Mouse (Mus musculus) CH12.LX (cell line): ENCODE measurements around the gene Rpl12. TPM values are rescaled to one million over a fixed set of nuclear protein-coding genes. Genes with fewer than 3 reads are reported as not detected.

Experiments
- DNase-seq: peaks from one replicate; pipeline ENCODE4 v3.0.0-alpha.2; 2013; ENCODE audit errors: extremely low read depth
- H3K27ac ChIP-seq: 2 replicates; pipeline ENCODE4 v1.5.1; 2012; ENCODE audit warnings: low read depth, mild to moderate bottlenecking, control low read depth, moderate library complexity; ENCODE audit not compliant: insufficient read depth
- H3K27me3 ChIP-seq: replicated peaks from 2 replicates; pipeline ENCODE3; 2012; ENCODE audit warnings: inconsistent platforms
- H3K36me3 ChIP-seq, 2 experiments: replicated peaks in 1 of 2; 2 replicates each; pipeline versions ENCODE3 to v1.6.1; 2012; ENCODE audit warnings: inconsistent platforms in 1 of 2, low read length in 1 of 2, mild to moderate bottlenecking in 1 of 2, mixed read lengths in 1 of 2, moderate library complexity in 1 of 2; ENCODE audit not compliant: control insufficient read depth in 1 of 2, insufficient read depth in 1 of 2
- H3K4me1 ChIP-seq, 2 experiments: 2 replicates each; pipeline ENCODE4 v1.6.1; 2012; ENCODE audit warnings: inconsistent platforms in 1 of 2, moderate library complexity in 1 of 2; ENCODE audit not compliant: insufficient read depth in 2 of 2, control insufficient read depth in 1 of 2
- H3K4me2 ChIP-seq: 2 replicates; pipeline ENCODE4 v1.6.1; 2012; ENCODE audit warnings: low read depth, mild to moderate bottlenecking, control low read depth; ENCODE audit not compliant: poor library complexity, insufficient read depth, severe bottlenecking
- H3K4me3 ChIP-seq, 3 experiments: fragments of 150-350 bp in 1 of 3; sonication (generic) in 1 of 3; replicated peaks in 1 of 3; 2 replicates each; pipeline versions ENCODE3 to v1.5.1; 2011 to 2012; ENCODE audit warnings: low read depth in 2 of 3, low read length in 2 of 3, mild to moderate bottlenecking in 2 of 3, moderate library complexity in 2 of 3, control low read depth in 1 of 3, improper control_type of control experiment in 1 of 3, inconsistent platforms in 1 of 3, mixed read lengths in 1 of 3; ENCODE audit not compliant: poor library complexity in 1 of 3
- H3K79me2 ChIP-seq: replicated peaks from 2 replicates; pipeline ENCODE4 v1.6.1; 2012; ENCODE audit warnings: mild to moderate bottlenecking, moderate library complexity; ENCODE audit not compliant: control insufficient read depth, poor library complexity, insufficient read depth, severe bottlenecking; ENCODE audit errors: extremely low read depth
- H3K9ac ChIP-seq: 2 replicates; pipeline ENCODE4 v1.6.1; 2012; ENCODE audit warnings: low read depth, mild to moderate bottlenecking, control low read depth, moderate library complexity; ENCODE audit not compliant: insufficient read depth
- H3K9me3 ChIP-seq: replicated peaks from 2 replicates; pipeline ENCODE3; 2012; ENCODE audit warnings: low read length, inconsistent platforms, mixed read lengths
- CHD2 ChIP-seq: IDR thresholded peaks from 2 replicates; pipeline ENCODE4 v1.6.1; 2011; ENCODE audit warnings: low read length, improper control_type of control experiment
- CTCF ChIP-seq, 2 experiments: IDR thresholded peaks in 1 of 2; conservative IDR thresholded peaks in 1 of 2; 2 replicates each; pipeline ENCODE4 v1.5.1; 2011 to 2012; ENCODE audit warnings: low read depth in 2 of 2, low read length in 2 of 2, improper control_type of control experiment in 1 of 2, inconsistent platforms in 1 of 2, mild to moderate bottlenecking in 1 of 2, moderate library complexity in 1 of 2
- ELF1 ChIP-seq: IDR thresholded peaks from 2 replicates; pipeline ENCODE4 v1.6.1; 2014; ENCODE audit warnings: low read depth, mild to moderate bottlenecking, inconsistent platforms, low read length, improper control_type of control experiment
- EP300 ChIP-seq: IDR thresholded peaks from 2 replicates; pipeline ENCODE4 v1.6.1; 2011; ENCODE audit warnings: low read length, improper control_type of control experiment
- JUN ChIP-seq: IDR thresholded peaks from 2 replicates; pipeline ENCODE4 v1.6.1; 2011; ENCODE audit warnings: low read depth, mild to moderate bottlenecking, low read length, improper control_type of control experiment, moderate library complexity; ENCODE audit not compliant: insufficient read depth
- MAFK ChIP-seq: IDR thresholded peaks from 2 replicates; pipeline ENCODE4 v1.6.1; 2011; ENCODE audit warnings: low read length, improper control_type of control experiment; ENCODE audit not compliant: insufficient replicate concordance
- MAX ChIP-seq: IDR thresholded peaks from 2 replicates; pipeline ENCODE4 v1.6.1; 2011; ENCODE audit warnings: low read length, improper control_type of control experiment
- MAZ ChIP-seq: IDR thresholded peaks from 2 replicates; pipeline ENCODE4 v1.6.1; 2012; ENCODE audit warnings: low read depth, mild to moderate bottlenecking, inconsistent platforms, low read length, improper control_type of control experiment, moderate library complexity
- MEF2A ChIP-seq: IDR thresholded peaks from 2 replicates; pipeline ENCODE4 v1.6.1; 2014; ENCODE audit warnings: low read depth, mild to moderate bottlenecking, inconsistent platforms, low read length, improper control_type of control experiment, borderline replicate concordance
- MXI1 ChIP-seq: IDR thresholded peaks from 2 replicates; pipeline ENCODE4 v1.6.1; 2011; ENCODE audit warnings: mild to moderate bottlenecking, low read depth, low read length, improper control_type of control experiment
- MYC ChIP-seq: IDR thresholded peaks from 2 replicates; pipeline ENCODE4 v1.6.1; 2011; ENCODE audit warnings: low read depth, mild to moderate bottlenecking, improper control_type of control experiment, low read length
- NELFE ChIP-seq: IDR thresholded peaks from 2 replicates; pipeline ENCODE4 v1.6.1; 2011; ENCODE audit warnings: low read depth, low read length, improper control_type of control experiment
- NRF1 ChIP-seq: IDR thresholded peaks from 2 replicates; pipeline ENCODE4 v1.6.1; 2014; ENCODE audit warnings: low read depth, mild to moderate bottlenecking, inconsistent platforms, low read length, improper control_type of control experiment, moderate library complexity
- RAD21 ChIP-seq: IDR thresholded peaks from 2 replicates; pipeline ENCODE4 v1.6.1; 2011; ENCODE audit warnings: low read depth, mild to moderate bottlenecking, low read length, improper control_type of control experiment, moderate library complexity
- TBP ChIP-seq: conservative IDR thresholded peaks from 2 replicates; pipeline ENCODE4 v1.6.1; 2011; ENCODE audit warnings: low read depth, low read length, improper control_type of control experiment
- TCF12 ChIP-seq: IDR thresholded peaks from 2 replicates; pipeline ENCODE4 v1.6.1; 2014; ENCODE audit warnings: low read depth, mild to moderate bottlenecking, inconsistent platforms, low read length, improper control_type of control experiment
- USF2 ChIP-seq: conservative IDR thresholded peaks from 2 replicates; pipeline ENCODE4 v1.6.1; 2011; ENCODE audit warnings: low read depth, low read length, improper control_type of control experiment
- ZKSCAN1 ChIP-seq: IDR thresholded peaks from 2 replicates; pipeline ENCODE4 v1.6.1; 2012; ENCODE audit warnings: low read depth, inconsistent platforms, low read length, improper control_type of control experiment, borderline replicate concordance
- ZMIZ1 ChIP-seq: IDR thresholded peaks from 2 replicates; pipeline ENCODE4 v1.6.1; 2012; ENCODE audit warnings: low read depth, mild to moderate bottlenecking, inconsistent platforms, low read length, improper control_type of control experiment
- ZNF384 ChIP-seq: IDR thresholded peaks from 2 replicates; pipeline ENCODE4 v1.6.1; 2012; ENCODE audit warnings: low read depth, low read length, improper control_type of control experiment, inconsistent platforms
- dilution Hi-C: fragments of 300-500 bp; cut with MboI; formaldehyde crosslinking; loops from 2 replicates; pipeline ENCODE4 v1.14.3; 2020; ENCODE audit warnings: low sequenced_read_pairs; ENCODE audit not compliant: extremely low pct_unique_long_range_greater_than_20kb, extremely low pct_ligation_motif_present
- in situ Hi-C: fragments of 300-500 bp; cut with MboI; formaldehyde crosslinking; loops from 3 replicates; pipeline ENCODE4 v1.14.3; 2019; ENCODE audit warnings: low sequenced_read_pairs, low pct_ligation_motif_present, low pct_unique_long_range_greater_than_20kb, mixed read lengths
- polyA plus RNA-seq: library from polyadenylated mRNA; unstranded; fragments of >175 nt; gene quantifications from 2 replicates; pipeline ENCODE4 v1.2.1, GENCODE M21; 2012; ENCODE audit warnings: low read depth; ENCODE audit not compliant: insufficient read length
- total RNA-seq, 2 experiments: library from RNA; depleted of rRNA; stranded (reverse); fragments of 300-350 nt in 1 of 2; fragments of >200 nt in 1 of 2; gene quantifications; 2 replicates each; pipeline ENCODE4 v1.2.3; 2012 to 2014

Rpl12 gene
- total and polyA plus RNA-seq, 3 experiments = 87.8 to 2,528 (median 1,298) TPM

DNA sequence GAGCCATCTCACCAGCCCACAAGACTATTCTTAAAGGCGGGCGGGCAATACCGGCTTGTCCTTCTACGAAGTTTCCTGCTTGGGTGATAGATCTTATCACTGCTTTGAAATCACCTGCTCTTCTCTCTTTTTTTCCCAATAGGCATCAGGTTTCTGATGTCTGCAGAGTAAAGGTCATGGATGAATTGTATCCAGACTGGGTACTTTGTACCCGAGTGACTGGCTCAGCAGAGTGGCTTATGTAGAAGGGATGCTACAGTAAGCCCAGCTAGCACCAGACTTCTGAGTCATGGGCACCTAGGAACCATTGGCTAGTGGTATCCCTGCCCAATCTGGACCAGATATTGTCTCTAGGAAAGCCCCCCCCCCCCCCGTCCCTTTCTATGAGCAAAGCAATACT lies 22.3 kb downstream of the Rpl12 start:
- Histone ChIP-seq H3K36me3 (no peaks in the 10 kb centered on the region), H3K9me3 (no peaks in the 10 kb centered on the region), H3K4me2 (no peak overlapping the region), H3K4me1 (peaks cover 11 to 13% of the 10 kb centered on the region in 2 experiments), H3K27me3 (peaks cover 79% of the 10 kb centered on the region), H3K9ac (no peak overlapping the region), H3K79me2 (no peaks in the 10 kb centered on the region), H3K4me3 (no peak overlapping the region), H3K27ac (no peak overlapping the region)
- in situ Hi-C loops = loop anchor here (25.0 kb wide), 1 partner anchor 379 kb away; the partner anchor contains the start of gene Ralgps1
- no peak for DNase-seq
- dilution Hi-C loops = no loop called here
- no peak for TF ChIP-seq TBP
- no peak for TF ChIP-seq ZKSCAN1
- TF ChIP-seq MYC = no peak
- no peak for TF ChIP-seq MAFK
- TF ChIP-seq EP300 = no peak
- no peak for TF ChIP-seq MEF2A
- TF ChIP-seq JUN = no peak
- TF ChIP-seq ZMIZ1 = no peak
- TF ChIP-seq TCF12 = no peak
- no peak for TF ChIP-seq MAZ
- TF ChIP-seq ELF1 = no peak
- TF ChIP-seq ZNF384 = no peak
- no peak for TF ChIP-seq RAD21
- TF ChIP-seq, all 38 proteins: peak for 0

DNA sequence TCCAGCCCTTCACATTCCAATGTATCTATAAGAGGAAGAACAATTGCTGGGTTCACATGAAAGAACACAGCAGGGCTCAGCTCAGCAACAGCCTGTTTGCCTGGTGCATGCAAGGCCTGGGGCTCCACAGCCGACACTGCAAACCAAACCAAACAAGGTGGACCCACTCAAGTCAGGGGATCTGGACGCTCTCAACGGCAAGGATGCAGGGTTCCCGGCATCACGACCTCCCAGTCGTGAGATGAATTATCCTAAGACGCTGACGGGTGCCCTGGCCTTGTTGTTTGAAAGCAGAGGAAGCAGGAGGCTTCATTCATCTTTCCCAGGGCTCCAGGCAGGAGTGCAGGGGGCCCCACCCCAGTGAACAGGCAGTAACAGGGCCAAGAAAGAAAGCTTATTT lies 24.5 kb downstream of the Rpl12 start:
- Histone ChIP-seq H3K4me3 (no peak overlapping the region), H3K27me3 (peaks cover 71% of the 10 kb centered on the region), H3K36me3 (no peaks in the 10 kb centered on the region), H3K4me1 (peaks cover 9 to 13% of the 10 kb centered on the region in 2 experiments), H3K4me2 (no peak overlapping the region), H3K79me2 (no peaks in the 10 kb centered on the region), H3K27ac (no peak overlapping the region), H3K9ac (no peak overlapping the region), H3K9me3 (no peaks in the 10 kb centered on the region)
- in situ Hi-C loops (loop anchor here (25.0 kb wide), 1 partner anchor 376 kb away; the partner anchor contains the start of gene Ralgps1), dilution Hi-C loops (no loop called here)
- no peak for DNase-seq
- no peak for TF ChIP-seq ZKSCAN1
- no peak for TF ChIP-seq CTCF (conservative IDR thresholded peaks at IDR 0.05 in 1 of 2, IDR thresholded peaks at IDR 0.05 in 1 of 2; ENCODE audit: low read depth in 2 of 2, low read length in 2 of 2)
- TF ChIP-seq NRF1 = no peak
- no peak for TF ChIP-seq ZNF384
- no peak for TF ChIP-seq TBP
- no peak for TF ChIP-seq MAX
- TF ChIP-seq MXI1 = no peak
- no peak for TF ChIP-seq ZMIZ1
- TF ChIP-seq MAZ = no peak
- TF ChIP-seq CHD2 = no peak
- no peak for TF ChIP-seq USF2
- no peak for TF ChIP-seq NELFE
- no peak for TF ChIP-seq ELF1
- no peak for TF ChIP-seq JUN
